Mouse (Mus musculus): ENCODE measurements around the gene Milr1. TPM values are rescaled to one million over a fixed set of nuclear protein-coding genes. Genes with fewer than 3 reads are reported as not detected.

The Milr1 gene
- total and polyA plus RNA-seq, 3 experiments: 0.29 to 1.4 (median 0.93) TPM

DNA sequence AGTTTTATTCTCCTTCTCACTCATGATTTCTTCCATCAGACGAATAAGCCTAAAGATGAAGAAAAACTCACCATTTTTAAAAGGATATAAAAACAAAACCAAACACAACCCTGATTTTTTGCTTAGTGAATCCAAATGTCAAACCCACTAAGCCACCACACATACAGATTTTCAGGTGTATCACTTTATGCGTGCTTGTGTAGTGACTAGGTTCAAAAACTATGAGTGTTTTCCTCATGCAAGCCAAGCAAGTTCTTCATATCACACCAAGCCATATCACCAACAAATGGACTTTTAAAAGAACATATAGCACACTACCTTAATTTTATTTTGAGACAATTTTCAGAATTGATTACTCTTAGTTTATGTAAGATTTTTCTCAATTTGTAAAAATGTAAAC, 33.5 kb downstream of the Milr1 start:
- H3K27ac ChIP-seq: no peak overlapping the region
- H3K79me2 ChIP-seq (replicated peaks; ENCODE audit: control insufficient read depth, insufficient read depth, low read length): peaks cover 1% of the 10 kb centered on the region; the same call in 1 of the 2 replicates
- DNase-seq: no peak
- H3K4me3 ChIP-seq: no peak overlapping the region
- H3K27me3 ChIP-seq (ENCODE audit: control insufficient read depth, insufficient read depth, low read length): no peaks in the 10 kb centered on the region
- intact Hi-C loops (cut with DNase I): loop anchor here (10.0 kb wide), 1 partner anchor 510 kb away; the partner anchor contains the start of genes Smarcd2 and Tcam1
- WGBS: 56% methylated on average over 2 of the region's 2 CpGs
- peaks cover 6% of the 10 kb centered on the region for H3K4me1 ChIP-seq (ENCODE audit: control insufficient read depth, insufficient read depth, low read length)
- TF ChIP-seq EP300 (IDR thresholded peaks at IDR 0.05; ENCODE audit: insufficient read depth, low read depth, low read length) (no peak), POLR2A (IDR thresholded peaks at IDR 0.05; ENCODE audit: insufficient read depth, low read depth, low read length) (no peak), CTCF (IDR thresholded peaks at IDR 0.05) (no peak)
- H3K9ac ChIP-seq (ENCODE audit: low read depth, low read length): no peak overlapping the region
- peaks cover 64% of the 10 kb centered on the region for H3K36me3 ChIP-seq (ENCODE audit: control insufficient read depth, insufficient read depth, low read length)

GRCm38 (mm10) chr11:106785043-106785442, 34.0 kb downstream of the Milr1 start:
- peaks cover 61% of the 10 kb centered on the region for H3K36me3 ChIP-seq (ENCODE audit: control insufficient read depth, insufficient read depth, low read length)
- no peak overlapping the region; the same call in 1 of the 2 replicates for H3K27ac ChIP-seq
- no peaks in the 10 kb centered on the region for H3K27me3 ChIP-seq (ENCODE audit: control insufficient read depth, insufficient read depth, low read length)
- DNase-seq: no peak
- H3K9ac ChIP-seq (ENCODE audit: low read depth, low read length): no peak overlapping the region
- H3K79me2 ChIP-seq (replicated peaks; ENCODE audit: control insufficient read depth, insufficient read depth, low read length): peaks cover 1% of the 10 kb centered on the region; the same call in 1 of the 2 replicates
- H3K4me1 ChIP-seq (ENCODE audit: control insufficient read depth, insufficient read depth, low read length): peaks cover 4% of the 10 kb centered on the region
- intact Hi-C loops (cut with DNase I): loop anchor here (5.0 to 10.0 kb wide), 3 partner anchors 137 to 510 kb away; partner anchors contain the start of genes Smarcd2, Smurf2 and Tcam1
- TF ChIP-seq POLR2A (IDR thresholded peaks at IDR 0.05; ENCODE audit: insufficient read depth, low read depth, low read length) (no peak), CTCF (IDR thresholded peaks at IDR 0.05) (no peak), EP300 (IDR thresholded peaks at IDR 0.05; ENCODE audit: insufficient read depth, low read depth, low read length) (no peak)
- WGBS: 7% methylated on average over 1 of the region's 1 CpGs
- H3K4me3 ChIP-seq: peak overlapping the region; percentile 99

DNA sequence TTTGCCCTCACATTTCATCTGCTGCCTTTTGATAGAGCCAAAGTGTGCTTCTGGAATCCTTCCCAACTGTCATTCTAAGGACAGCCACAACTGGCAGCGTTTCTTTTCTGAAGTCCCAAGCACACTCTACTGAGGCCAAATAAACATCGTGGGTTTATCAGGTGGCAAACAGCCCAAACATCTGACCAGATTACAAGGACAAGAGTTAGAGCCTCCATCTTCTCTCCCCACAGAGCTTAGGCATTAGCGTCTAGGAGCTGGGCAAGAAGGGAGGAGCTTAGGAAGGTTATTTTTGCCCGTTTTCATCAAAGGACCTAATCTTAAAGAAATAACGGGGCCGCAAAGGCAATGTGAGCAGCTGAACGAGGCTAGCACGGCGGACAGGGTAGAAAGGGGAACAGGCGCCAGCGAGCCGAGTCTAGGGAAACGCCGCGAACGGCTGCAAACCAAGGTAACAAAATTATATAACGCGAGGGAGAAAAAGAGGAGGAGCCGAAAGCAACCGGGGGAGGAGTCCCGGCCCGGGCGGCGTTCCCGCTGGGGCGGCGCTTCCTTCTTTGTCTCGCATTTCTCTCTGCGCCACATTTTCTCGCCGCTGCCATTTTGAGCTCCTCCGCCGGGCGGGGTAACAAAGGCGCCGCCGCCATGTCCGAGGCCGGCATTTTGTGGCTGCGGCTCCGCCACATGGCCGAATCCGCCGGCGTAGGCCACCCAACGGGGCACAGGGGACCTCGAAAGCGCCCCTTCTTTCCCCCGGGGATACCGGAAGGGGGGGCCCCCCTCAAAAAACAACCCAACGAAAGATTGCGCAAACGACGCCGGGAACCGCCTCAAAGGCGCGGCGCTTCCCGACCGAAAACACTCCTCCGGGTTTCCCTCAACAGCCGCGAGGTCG, 36.4 kb downstream of the Milr1 start:
- TF ChIP-seq EP300 (IDR thresholded peaks at IDR 0.05; ENCODE audit: insufficient read depth, low read depth, low read length) (no peak; the same call in 1 of the 2 replicates), CTCF (IDR thresholded peaks at IDR 0.05) (peak; percentile 15; the same call in 1 of the 2 replicates), POLR2A (IDR thresholded peaks at IDR 0.05; ENCODE audit: insufficient read depth, low read depth, low read length) (peak; percentile 55)
- Histone ChIP-seq H3K4me3 (peak overlapping the region; percentile 99), H3K4me1 (ENCODE audit: control insufficient read depth, insufficient read depth, low read length) (peaks cover 4% of the 10 kb centered on the region), H3K27ac (peak overlapping the region; percentile 96), H3K9ac (ENCODE audit: low read depth, low read length) (peak overlapping the region; percentile 99), H3K27me3 (ENCODE audit: control insufficient read depth, insufficient read depth, low read length) (no peaks in the 10 kb centered on the region), H3K36me3 (ENCODE audit: control insufficient read depth, insufficient read depth, low read length) (peaks cover 43% of the 10 kb centered on the region), H3K79me2 (replicated peaks; ENCODE audit: control insufficient read depth, insufficient read depth, low read length) (peaks cover 1% of the 10 kb centered on the region; the same call in 1 of the 2 replicates)
- intact Hi-C loops (cut with DNase I): loop anchor here (1.0 to 10.0 kb wide), 4 partner anchors 8 to 513 kb away; partner anchors contain the start of genes Polg2, Smarcd2, Smurf2 and Tcam1
- peak; percentile 93 to 94 for DNase-seq
- under 1% methylated on average over 65 of the region's 65 CpGs for WGBS

DNA sequence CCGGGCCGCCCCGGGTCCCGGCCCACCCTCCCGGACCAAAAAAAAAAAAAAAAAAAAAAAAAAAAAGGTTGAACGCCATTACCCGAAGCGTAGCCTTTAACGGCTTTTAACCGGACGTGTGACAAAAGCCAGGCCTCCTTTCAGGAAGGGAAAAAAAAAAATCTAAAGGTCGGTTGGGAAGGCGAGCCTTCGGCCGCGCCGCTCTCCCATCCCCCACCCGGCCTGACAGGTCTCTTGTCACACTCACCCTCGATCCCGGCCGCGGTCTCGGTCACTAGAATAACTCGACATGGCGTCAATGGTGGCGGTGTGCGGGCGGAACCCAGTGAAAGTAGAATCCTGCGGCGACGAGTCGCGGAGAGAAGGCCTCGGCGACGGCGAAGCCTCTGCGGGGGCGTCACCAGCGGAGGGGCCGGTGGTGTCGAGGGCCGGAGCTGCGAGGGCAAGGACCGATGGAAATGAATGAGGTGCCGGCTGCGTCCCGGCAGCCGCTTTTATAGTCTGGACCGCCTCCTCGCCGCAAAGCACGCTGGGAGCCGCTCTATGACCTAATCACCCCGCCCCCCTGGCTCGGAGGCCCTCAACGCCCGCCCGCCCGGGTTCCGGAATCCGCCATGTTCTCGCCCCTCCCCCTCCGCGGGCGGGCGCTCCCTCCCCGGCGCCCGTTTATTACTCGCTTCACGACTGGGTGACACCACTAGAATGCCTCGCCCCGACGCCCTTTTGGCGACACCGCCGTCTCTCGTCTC, 37.2 kb downstream of the Milr1 start:
- H3K27ac ChIP-seq: peak overlapping the region; percentile 96

GRCm38 (mm10) chr11:106788775-106789459, 37.9 kb downstream of the Milr1 start, which contains the start of the genes Ddx5 and Cep95:
Gene Ddx5 (minus strand): TSS chr11:106789185.
Gene Cep95 (plus strand): TSS chr11:106789252.
- peaks cover 2% of the 10 kb centered on the region; the same call in 1 of the 2 replicates for H3K4me1 ChIP-seq (ENCODE audit: control insufficient read depth, insufficient read depth, low read length)
- H3K36me3 ChIP-seq (ENCODE audit: control insufficient read depth, insufficient read depth, low read length): peaks cover 27% of the 10 kb centered on the region
- peak within 1 kb of the TSS; percentile 99 for H3K4me3 ChIP-seq
- H3K79me2 ChIP-seq (replicated peaks; ENCODE audit: control insufficient read depth, insufficient read depth, low read length): peaks cover 1% of the 10 kb centered on the region; the same call in 1 of the 2 replicates
- intact Hi-C loops (cut with DNase I): loop anchor here (1.0 to 10.0 kb wide), 4 partner anchors 10 to 514 kb away; partner anchors contain the start of genes Polg2, Smarcd2, Smurf2 and Tcam1
- WGBS: under 1% methylated on average over 57 of the region's 58 CpGs
- H3K27me3 ChIP-seq (ENCODE audit: control insufficient read depth, insufficient read depth, low read length): no peaks in the 10 kb centered on the region
- peak; percentile 98 to 99 for DNase-seq
- H3K9ac ChIP-seq (ENCODE audit: low read depth, low read length): peak within 1 kb of the TSS; percentile 99
- TF ChIP-seq EP300 (IDR thresholded peaks at IDR 0.05; ENCODE audit: insufficient read depth, low read depth, low read length) (peak; percentile 80), CTCF (IDR thresholded peaks at IDR 0.05) (peak; percentile 44), POLR2A (IDR thresholded peaks at IDR 0.05; ENCODE audit: insufficient read depth, low read depth, low read length) (peak; percentile 83)
- H3K27ac ChIP-seq: peak within 1 kb of the TSS; percentile 96

More for the DNA sequence above, 37.2 kb downstream of the Milr1 start:
- intact Hi-C loops (cut with DNase I): loop anchor here (1.0 to 10.0 kb wide), 4 partner anchors 9 to 513 kb away; partner anchors contain the start of genes Polg2, Smarcd2, Smurf2 and Tcam1
- H3K36me3 ChIP-seq (ENCODE audit: control insufficient read depth, insufficient read depth, low read length): peaks cover 34% of the 10 kb centered on the region
- peak; percentile 98 to 99 for DNase-seq
- under 1% methylated on average over 74 of the region's 79 CpGs for WGBS
- H3K79me2 ChIP-seq (replicated peaks; ENCODE audit: control insufficient read depth, insufficient read depth, low read length): peaks cover 1% of the 10 kb centered on the region; the same call in 1 of the 2 replicates
- H3K4me3 ChIP-seq: peak overlapping the region; percentile 99
- H3K4me1 ChIP-seq (ENCODE audit: control insufficient read depth, insufficient read depth, low read length): peaks cover 2% of the 10 kb centered on the region; the same call in 1 of the 2 replicates
- peak overlapping the region; percentile 99 for H3K9ac ChIP-seq (ENCODE audit: low read depth, low read length)
- TF ChIP-seq CTCF (IDR thresholded peaks at IDR 0.05) (no peak), EP300 (IDR thresholded peaks at IDR 0.05; ENCODE audit: insufficient read depth, low read depth, low read length) (peak; percentile 55; the same call in 1 of the 2 replicates), POLR2A (IDR thresholded peaks at IDR 0.05; ENCODE audit: insufficient read depth, low read depth, low read length) (peak; percentile 94)
- H3K27me3 ChIP-seq (ENCODE audit: control insufficient read depth, insufficient read depth, low read length): no peaks in the 10 kb centered on the region

All from heart, adult 2 months (tissue).